Mouse (Mus musculus): Measurements from ENCODE around the gene Kif14. TPM values are rescaled to one million over a fixed set of nuclear protein-coding genes. Genes with fewer than 3 reads are reported as not detected.

The Kif14 gene
- total RNA-seq, 1 experiment, result 12.2 TPM

- no peak for DNase-seq (ENCODE audit: low read depth, low spot score)
- Histone ChIP-seq H3K9me3 (ENCODE audit: control insufficient read depth, insufficient read depth, low read depth, low read length) (no peaks in the 10 kb centered on the region), H3K36me3 (ENCODE audit: control insufficient read depth, insufficient read depth, low read length, poor library complexity, severe bottlenecking) (peaks cover 8% of the 10 kb centered on the region), H3K4me1 (ENCODE audit: control insufficient read depth in 2 of 2, insufficient read depth in 2 of 2, low read length in 2 of 2, poor library complexity in 1 of 2) (peaks cover 13 to 16% of the 10 kb centered on the region in 2 experiments), H3K4me3 (ENCODE audit: insufficient read depth in 1 of 2, low read depth in 1 of 2, low read length in 2 of 2, poor library complexity in 1 of 2, severe bottlenecking in 1 of 2) (no peak overlapping the region), H3K27ac (ENCODE audit: insufficient read depth, low read depth, low read length, poor library complexity, severe bottlenecking) (no peak overlapping the region), H3K9ac (ENCODE audit: insufficient read depth, low read depth, low read length, poor library complexity, severe bottlenecking) (no peak overlapping the region; the same call in 1 of the 2 replicates)
- in situ Hi-C loops (cut with MboI; ENCODE audit: low sequenced_read_pairs in 2 of 2, unreplicated experiment in 2 of 2), result no loop called here
- no peak for TF ChIP-seq ZNF384 (IDR thresholded peaks at IDR 0.05; ENCODE audit: low read depth, low read length)
- no peak for TF ChIP-seq MAFK (IDR thresholded peaks at IDR 0.05; ENCODE audit: insufficient read depth, low read depth, low read length)
- no peak for TF ChIP-seq CHD2 (IDR thresholded peaks at IDR 0.05; ENCODE audit: low read depth, low read length)
- no peak for TF ChIP-seq ZC3H11A (IDR thresholded peaks at IDR 0.05; ENCODE audit: borderline replicate concordance, low read depth, low read length)
- no peak for TF ChIP-seq HCFC1 (IDR thresholded peaks at IDR 0.05; ENCODE audit: borderline replicate concordance, insufficient read depth, low read length)
Observed at GRCm38 (mm10) chr1:136579360-136579759, 113.2 kb downstream of the Kif14 start.

GRCm38 (mm10) chr1:136580266-136580665 lies 114.1 kb downstream of the Kif14 start:
- Histone ChIP-seq H3K4me3 (ENCODE audit: insufficient read depth in 1 of 2, low read depth in 1 of 2, low read length in 2 of 2, poor library complexity in 1 of 2, severe bottlenecking in 1 of 2) (no peak overlapping the region), H3K27ac (ENCODE audit: insufficient read depth, low read depth, low read length, poor library complexity, severe bottlenecking) (no peak overlapping the region; the same call in 1 of the 2 replicates), H3K4me1 (ENCODE audit: control insufficient read depth in 2 of 2, insufficient read depth in 2 of 2, low read length in 2 of 2, poor library complexity in 1 of 2) (peaks cover 13 to 16% of the 10 kb centered on the region in 2 experiments), H3K36me3 (ENCODE audit: control insufficient read depth, insufficient read depth, low read length, poor library complexity, severe bottlenecking) (peaks cover 8% of the 10 kb centered on the region), H3K9ac (ENCODE audit: insufficient read depth, low read depth, low read length, poor library complexity, severe bottlenecking) (no peak overlapping the region), H3K9me3 (ENCODE audit: control insufficient read depth, insufficient read depth, low read depth, low read length) (no peaks in the 10 kb centered on the region)
- in situ Hi-C loops (cut with MboI; ENCODE audit: low sequenced_read_pairs in 2 of 2, unreplicated experiment in 2 of 2), result no loop called here
- no peak for DNase-seq (ENCODE audit: low read depth, low spot score)
- no peak for TF ChIP-seq MAFK (IDR thresholded peaks at IDR 0.05; ENCODE audit: insufficient read depth, low read depth, low read length)
- no peak for TF ChIP-seq CHD2 (IDR thresholded peaks at IDR 0.05; ENCODE audit: low read depth, low read length)
- no peak for TF ChIP-seq ZC3H11A (IDR thresholded peaks at IDR 0.05; ENCODE audit: borderline replicate concordance, low read depth, low read length)
- no peak for TF ChIP-seq ZNF384 (IDR thresholded peaks at IDR 0.05; ENCODE audit: low read depth, low read length)
- no peak for TF ChIP-seq HCFC1 (IDR thresholded peaks at IDR 0.05; ENCODE audit: borderline replicate concordance, insufficient read depth, low read length)

Other genes with a start within 250 kb of the Kif14 start
- gene Inava, start 232.1 kb upstream of the Kif14 start, total RNA-seq (2012; rRNA removed), result 8.5 and 9.6 TPM in 2 replicates
- gene Gpr25, start 205.5 kb upstream of the Kif14 start, total RNA-seq (2012; rRNA removed), result not detected in 2 replicates
- 20.3 and 20.6 TPM in 2 replicates for gene Camsap2, start 120.2 kb upstream of the Kif14 start, total RNA-seq (2012; rRNA removed)
- gene Ddx59, start 51.1 kb upstream of the Kif14 start, total RNA-seq (2012; rRNA removed), result 13.7 and 14.0 TPM in 2 replicates
- 65.0 and 65.5 TPM in 2 replicates for gene Zfp281, start 158.6 kb downstream of the Kif14 start, total RNA-seq (2012; rRNA removed)